Mouse (Mus musculus) megakaryocyte, adult 5-6 weeks (primary cell): Measurements from ENCODE around the gene Meaf6. TPM values are rescaled to one million over a fixed set of nuclear protein-coding genes. Genes with fewer than 3 reads are reported as not detected.
A peak's percentile ranks its signal among the peaks of the same experiment; 100 is the strongest.

Experiments used
- ATAC-seq: 2 replicates; pipeline ENCODE4 v1.8.0; 2016; ENCODE audit warnings: mild to moderate bottlenecking, inconsistent platforms; ENCODE audit not compliant: poor library complexity, severe bottlenecking
- total RNA-seq, 2 experiments: library from RNA; stranded (forward) in 1 of 2; stranded (reverse) in 1 of 2; fragments of 153-499, 151-499 nt in 1 of 2; fragments of 221-1000, 200-1000 nt in 1 of 2; gene quantifications; 2 replicates each; pipeline versions ENCODE4 v1.2.3 to v1.2.4; 2015 to 2017

The Meaf6 gene
- total RNA-seq, 2 experiments from 2014 or later: 40.2 to 49.1 TPM

DNA sequence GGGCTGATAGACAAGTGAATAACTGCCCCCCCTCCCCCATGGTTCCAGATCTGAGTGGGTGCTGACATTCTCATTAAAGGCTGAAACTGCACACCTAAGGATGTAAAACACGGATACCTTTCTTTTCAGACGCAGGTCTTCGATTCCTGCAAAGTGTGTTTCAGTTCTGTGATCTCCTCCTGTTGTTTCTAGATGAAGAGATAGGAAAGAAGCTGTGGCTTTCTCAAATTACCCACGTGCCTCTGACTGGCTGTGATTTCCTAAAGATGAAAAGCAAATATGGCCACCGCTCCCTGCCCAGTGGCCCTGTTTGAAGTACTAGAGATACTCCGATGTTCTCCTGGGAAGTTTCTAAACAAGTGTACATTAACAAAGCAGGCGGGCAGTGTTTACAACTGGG lies 53.4 kb downstream of the Meaf6 start:
- no peak for ATAC-seq

DNA sequence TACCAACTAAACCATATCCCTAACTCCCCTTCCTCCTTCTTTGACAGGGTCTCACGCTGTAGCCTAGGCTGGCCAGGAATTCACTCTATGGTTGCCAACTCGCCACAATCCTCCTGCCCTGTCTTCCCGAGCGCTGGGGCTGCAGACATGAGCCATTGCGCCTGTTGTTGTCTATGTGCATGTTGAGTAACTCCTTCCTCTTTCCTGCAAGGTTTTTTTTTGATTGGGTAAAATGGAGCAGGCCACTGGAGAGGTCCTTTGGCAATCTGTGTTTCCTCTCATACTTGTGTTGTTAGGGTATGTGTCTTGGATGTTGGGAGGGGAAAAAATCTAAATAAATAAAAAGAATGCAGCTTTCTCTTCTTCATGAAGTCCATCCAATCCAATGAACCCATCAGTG lies 59.3 kb downstream of the Meaf6 start:
- peak; percentile 51 for ATAC-seq

DNA sequence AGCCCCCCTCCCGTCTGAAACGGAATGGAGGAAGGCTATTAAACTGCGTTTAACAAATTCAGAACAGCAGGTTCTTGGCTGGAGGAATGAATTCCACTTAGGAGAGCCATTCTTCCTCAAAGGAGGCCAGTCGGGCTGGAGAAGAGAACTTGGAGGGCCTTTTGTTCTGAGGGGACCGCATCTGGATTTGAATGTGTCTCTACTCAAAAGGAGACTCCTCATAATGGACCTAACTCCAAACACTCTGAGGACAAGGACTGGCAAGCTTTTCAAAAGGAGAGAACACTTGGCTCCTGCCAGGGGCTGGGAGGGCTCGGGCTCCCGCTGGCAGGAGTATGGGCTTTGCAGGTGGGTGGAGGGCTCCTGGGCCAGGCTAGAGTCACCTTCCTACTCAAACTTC lies 59.7 kb downstream of the Meaf6 start:
- ATAC-seq: no peak

DNA sequence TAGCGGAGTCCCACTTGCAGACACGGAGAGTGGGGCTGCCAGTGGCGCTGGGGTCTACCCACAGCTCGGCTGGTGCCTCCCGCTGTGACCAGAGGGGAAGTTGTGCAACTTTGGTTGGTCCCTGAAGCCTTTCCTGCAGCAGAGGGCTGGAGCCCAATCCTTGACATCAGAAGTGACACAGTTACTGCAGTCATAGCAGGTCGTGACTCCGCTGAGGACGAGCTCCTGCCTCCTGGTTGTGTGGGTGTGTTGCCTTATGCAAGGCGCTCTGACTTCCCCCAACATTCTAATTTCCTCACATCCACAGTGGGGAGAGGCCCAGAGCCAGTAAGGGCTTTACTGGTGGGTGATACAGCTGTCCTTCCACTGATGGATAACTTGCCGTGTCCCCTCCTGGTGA lies 60.3 kb downstream of the Meaf6 start:
- peak; percentile 91 for ATAC-seq

DNA sequence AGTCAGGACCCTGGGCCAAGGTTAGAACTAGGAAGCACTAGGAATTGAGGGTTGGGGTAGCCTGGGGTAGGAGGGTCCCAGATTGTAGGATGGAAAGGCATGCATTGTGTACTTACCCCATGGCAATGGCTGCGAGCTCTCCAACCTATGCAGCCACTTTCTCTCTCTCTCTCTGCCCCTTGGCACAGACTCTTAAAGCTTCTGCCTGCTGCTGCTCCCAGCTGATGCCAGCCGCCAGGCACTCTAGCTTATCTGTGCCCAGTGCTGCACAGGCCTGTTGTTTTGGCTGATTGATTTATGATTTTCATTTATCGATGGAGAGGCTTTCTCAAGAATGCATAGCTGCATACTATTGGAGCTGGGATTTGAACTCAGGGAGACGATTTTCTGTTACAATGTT lies 63.0 kb downstream of the Meaf6 start:
- no peak for ATAC-seq

DNA sequence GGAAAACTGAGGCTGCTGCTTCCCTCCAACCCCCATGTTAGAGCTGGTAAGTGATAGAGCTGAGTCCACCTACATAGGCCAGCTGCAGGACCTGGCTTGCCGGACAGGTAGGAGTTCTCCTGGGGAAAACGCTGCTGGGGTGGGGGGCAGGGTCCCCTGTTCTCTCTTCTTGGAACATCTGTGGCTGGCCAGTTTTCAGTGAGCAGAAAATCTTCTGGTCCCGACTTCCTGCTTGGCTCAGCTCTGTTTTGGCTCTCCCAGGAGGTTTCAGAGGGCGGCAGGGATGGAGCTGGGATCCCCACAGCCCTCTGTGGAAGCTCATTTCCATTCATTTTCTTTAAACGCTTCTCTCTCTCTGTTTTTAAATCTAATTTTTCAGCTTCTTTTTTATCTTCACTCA lies 64.5 kb downstream of the Meaf6 start:
- ATAC-seq: no peak

DNA sequence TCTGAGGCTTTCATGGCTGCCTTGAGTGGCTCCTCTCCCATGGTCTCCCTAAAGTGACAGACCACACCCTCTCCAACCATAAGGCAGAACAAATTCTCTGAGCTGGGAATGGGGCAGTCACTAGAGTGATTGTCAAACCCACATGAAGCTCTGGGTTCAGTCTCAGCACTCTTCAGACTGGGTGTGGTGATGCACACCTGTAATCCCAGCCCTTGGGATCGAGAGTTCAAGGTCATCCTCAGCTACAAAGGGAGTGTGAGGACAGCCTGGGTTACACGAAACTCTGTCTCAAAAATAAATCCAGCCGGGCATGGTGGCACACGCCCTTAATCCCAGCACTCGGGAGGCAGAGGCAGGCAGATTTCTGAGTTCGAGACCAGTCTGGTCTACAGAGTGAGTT lies 67.5 kb downstream of the Meaf6 start:
- ATAC-seq: no peak

DNA sequence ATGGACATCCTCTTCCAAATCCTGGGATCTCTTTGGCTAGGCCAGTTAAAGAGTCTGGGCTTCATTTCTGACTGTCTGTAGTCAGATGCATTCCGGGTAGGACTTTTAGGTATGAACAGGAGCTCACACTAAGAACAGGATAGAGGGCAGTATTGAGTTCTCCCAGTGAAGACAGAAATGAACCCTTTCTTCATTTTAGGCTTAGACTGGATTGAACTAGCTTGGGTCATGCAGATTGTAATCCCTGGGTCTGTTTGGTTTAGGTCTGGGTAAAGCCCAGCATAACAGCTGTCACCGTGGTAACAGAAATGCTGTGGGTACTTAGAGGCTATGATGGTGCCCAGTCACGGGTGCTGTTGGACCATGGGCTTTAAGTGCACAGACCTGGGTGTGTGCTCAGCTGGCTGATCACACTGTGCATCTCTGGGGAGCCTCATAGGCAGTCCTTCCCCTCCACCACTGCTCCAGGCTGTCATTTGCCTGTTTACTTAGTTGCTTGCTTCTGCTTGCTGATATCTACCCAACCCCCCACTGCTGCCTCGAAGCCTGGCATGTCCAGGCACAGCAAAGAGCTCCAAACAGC lies 68.8 kb downstream of the Meaf6 start:
- ATAC-seq: no peak

DNA sequence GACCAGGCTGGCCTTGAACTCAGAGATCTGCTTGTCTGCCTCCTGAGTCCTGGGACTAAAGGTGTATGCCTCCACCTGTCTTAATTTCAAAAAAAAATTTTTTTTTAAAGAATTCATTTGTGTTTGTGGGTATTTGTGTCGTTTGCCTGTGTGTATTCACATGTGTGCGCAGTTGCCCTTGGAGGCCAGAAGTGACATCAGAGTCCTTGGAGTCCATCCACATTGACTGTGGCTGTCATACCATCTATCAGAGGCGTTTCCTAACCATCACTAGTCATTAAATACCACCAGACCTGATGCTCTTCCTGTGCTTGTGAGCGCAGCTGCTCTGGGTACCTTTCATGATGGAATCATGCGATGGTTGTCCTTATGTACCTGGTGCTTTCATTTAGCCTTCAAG lies 70.7 kb downstream of the Meaf6 start:
- no peak for ATAC-seq

DNA sequence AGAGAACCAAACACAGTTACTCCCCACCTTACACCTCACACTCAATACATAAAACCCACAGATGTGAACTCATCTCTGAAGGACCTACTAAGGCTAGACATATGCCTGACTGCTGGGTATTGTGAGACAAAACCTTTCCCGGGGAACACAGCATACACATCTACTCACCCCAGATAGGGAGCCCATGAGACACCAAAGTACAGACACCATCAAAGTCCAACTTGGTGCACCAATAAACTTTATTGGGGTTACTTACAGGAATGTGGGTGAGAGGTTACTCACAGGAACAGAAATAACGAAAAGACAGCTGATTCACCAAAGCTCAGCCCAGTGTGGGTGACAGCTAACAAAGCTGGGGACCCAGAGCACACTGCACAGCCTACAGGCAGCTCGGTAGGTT lies 72.4 kb downstream of the Meaf6 start:
- ATAC-seq: no peak

DNA sequence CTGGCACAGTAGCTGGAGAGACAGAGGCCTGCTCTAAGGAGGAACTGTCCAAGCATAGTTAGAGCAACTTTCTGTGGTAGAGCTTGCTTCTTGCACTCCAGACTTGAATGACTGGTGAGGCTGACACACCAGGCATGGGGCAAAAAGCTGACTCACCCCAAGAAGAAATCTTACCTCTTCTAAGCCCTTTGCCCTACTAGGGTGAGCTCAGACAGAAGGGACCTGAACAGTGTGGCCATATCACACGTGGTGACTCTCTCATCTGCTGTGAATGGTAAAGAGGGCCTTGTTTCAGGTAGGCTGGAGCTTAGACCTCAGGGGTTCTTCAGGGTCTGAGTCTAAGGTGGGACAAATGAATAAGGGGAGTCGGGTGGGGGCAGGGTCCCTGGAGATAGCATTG lies 73.1 kb downstream of the Meaf6 start:
- ATAC-seq: no peak

DNA sequence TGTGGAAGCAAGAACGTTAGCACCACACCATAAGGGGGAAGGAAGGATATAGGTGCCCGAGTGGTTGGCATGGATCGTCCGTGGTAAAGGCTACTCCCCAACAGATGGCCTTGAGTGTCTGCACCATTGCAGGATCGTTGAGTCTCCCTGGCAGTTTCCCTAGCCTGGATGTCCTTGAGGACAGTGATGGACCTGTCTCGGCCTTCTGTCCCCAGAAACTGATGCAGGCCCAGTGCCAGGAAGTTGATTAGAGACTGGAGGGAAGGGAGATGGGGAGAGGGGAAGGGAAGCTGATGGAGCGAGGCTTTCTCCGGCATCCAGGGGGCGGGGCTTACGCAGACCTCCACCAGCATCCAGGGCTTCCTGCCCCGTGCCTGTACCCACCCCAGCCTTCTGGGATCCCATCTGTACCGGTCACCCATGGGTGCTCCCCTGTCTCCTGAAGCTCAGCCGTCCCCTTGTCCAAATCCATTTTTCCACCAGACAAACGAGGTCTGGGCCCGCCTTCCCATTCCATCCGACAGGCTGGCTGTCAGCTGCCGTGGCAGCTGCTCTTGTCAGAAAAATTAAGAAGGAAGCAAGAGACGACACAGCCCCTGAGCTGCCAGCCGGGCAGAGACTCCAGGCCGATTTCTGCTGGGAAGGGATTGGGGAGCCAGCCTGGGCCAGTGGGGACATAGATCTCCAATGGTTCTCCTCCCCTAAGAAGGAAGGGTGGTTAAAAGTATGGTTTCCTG lies 73.8 kb downstream of the Meaf6 start:
- no peak for ATAC-seq

DNA sequence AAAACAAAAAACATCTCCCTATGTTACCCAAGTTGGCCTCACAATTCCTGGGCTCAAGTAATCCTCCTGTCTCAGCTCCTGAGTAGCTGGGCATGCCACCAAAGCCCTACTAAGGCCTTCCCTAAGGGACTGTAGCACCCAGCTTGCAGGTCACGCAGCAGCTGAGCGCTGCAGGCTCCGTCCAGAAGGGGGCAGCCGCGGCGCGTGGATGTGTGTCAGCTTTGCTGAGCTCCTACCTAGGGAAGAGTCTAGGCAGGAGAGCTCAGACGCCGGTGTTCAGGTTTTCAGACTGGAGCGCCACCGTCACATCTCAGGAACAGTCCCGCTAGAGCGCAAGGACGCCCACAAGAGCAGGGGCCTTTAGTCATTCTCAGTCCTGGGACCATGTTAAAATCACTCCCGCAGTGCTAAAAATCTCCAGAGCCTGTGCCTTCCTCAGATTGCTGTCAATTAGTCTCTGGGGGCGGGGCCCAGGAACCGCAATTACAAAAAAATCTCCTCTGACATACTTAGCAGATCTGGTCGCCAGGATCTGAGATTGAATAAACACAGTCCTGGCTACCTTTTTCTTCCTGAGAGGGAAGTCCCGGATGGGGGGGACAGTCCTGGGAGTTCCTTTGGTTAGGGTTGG lies 75.5 kb downstream of the Meaf6 start:
- peak; percentile 97 for ATAC-seq

DNA sequence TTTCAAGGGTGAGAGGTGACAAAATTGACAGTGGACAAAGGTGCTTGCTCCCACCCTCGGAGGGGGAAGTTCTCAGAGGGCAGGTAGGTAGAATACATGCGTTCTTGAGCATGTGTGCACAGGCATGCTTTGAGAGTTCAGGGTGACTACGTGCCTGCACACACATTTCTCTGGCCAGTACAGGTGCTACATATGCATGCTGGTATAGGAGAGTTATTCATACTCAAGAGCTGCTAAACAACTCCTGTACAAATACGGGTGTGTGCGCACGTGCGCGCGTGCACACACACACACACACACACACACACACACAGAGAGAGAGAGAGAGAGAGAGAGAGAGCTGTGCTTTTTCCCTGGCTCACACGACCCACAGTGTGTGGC lies 76.0 kb downstream of the Meaf6 start:
- ATAC-seq: no peak

DNA sequence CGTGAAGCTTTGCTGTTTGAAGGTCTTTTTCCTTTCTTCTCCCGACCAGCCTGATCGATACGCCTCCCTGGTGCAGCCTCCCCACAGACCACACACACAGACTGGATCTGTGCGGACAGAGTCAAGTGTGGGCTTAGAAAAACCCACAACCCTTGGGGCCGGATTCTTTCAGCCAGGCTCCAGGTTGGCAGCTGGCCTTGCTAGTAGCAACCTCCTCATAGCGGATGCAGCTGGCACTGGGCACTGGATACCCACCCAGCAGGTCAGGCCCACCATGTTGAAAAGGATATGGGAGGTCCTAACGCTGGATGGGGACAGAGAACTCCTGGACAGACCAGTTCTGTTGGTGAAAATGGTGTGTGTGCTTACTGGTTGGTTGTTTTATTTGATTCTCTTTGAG lies 76.5 kb downstream of the Meaf6 start:
- ATAC-seq: no peak

DNA sequence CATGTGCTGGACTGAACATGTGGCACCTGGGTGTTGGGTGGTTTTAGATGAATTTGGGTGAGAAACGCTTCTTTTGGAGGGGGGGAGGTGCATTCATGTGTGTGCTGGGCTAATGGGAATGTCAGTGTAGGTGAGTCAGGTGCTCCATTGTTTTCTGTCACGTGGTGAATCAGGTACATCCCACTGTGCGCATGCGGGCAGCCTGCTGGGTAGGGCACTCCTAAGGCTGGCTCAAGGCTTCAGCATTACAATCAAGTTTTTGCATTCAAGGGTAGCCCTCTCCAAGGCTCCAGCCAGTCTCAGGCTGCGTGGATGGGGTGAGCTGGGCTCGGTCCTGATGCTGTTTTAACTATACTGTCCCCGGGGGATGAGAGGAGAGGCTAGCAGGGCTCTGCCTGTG lies 77.8 kb downstream of the Meaf6 start:
- ATAC-seq: no peak

Other genes starting within 250 kb of the Meaf6 start
- gene Yrdc, start 234.5 kb upstream of the Meaf6 start, total RNA-seq (2015): 19.7 and 21.3 TPM in 2 replicates
- gene Yrdc, start 234.5 kb upstream of the Meaf6 start, total RNA-seq (2017): 19.1 and 48.6 TPM in 2 replicates
- gene 1110065P20Rik, start 233.9 kb upstream of the Meaf6 start, total RNA-seq (2015): 5.8 and 6.3 TPM in 2 replicates
- gene 1110065P20Rik, start 233.9 kb upstream of the Meaf6 start, total RNA-seq (2017): 1.6 and 1.7 TPM in 2 replicates
- 0.93 TPM in 1 of 2 replicates, not detected in the other for gene Maneal, start 223.0 kb upstream of the Meaf6 start, total RNA-seq (2015)
- gene Maneal, start 223.0 kb upstream of the Meaf6 start, total RNA-seq (2017): not detected in 2 replicates
- not detected in 2 replicates for gene Epha10, start 204.2 kb upstream of the Meaf6 start, total RNA-seq (2015)
- not detected in 2 replicates for gene Epha10, start 204.2 kb upstream of the Meaf6 start, total RNA-seq (2017)
- gene 9930104L06Rik, start 148.1 kb upstream of the Meaf6 start, total RNA-seq (2015): 2.4 and 4.0 TPM in 2 replicates
- gene 9930104L06Rik, start 148.1 kb upstream of the Meaf6 start, total RNA-seq (2017): 6.7 and 7.8 TPM in 2 replicates
- 109 and 126 TPM in 2 replicates for gene Cdca8, start 145.8 kb upstream of the Meaf6 start, total RNA-seq (2015)
- 116 and 152 TPM in 2 replicates for gene Cdca8, start 145.8 kb upstream of the Meaf6 start, total RNA-seq (2017)
- gene Rspo1, start 98.7 kb upstream of the Meaf6 start, total RNA-seq (2015): 9.5 and 11.9 TPM in 2 replicates
- gene Rspo1, start 98.7 kb upstream of the Meaf6 start, total RNA-seq (2017): 4.8 and 5.9 TPM in 2 replicates
- gene Gnl2, start 68.5 kb upstream of the Meaf6 start, total RNA-seq (2015): 30.6 and 36.1 TPM in 2 replicates
- gene Gnl2, start 68.5 kb upstream of the Meaf6 start, total RNA-seq (2017): 61.7 and 64.0 TPM in 2 replicates
- gene Dnali1, start 19.4 kb upstream of the Meaf6 start, total RNA-seq (2015): not detected in 2 replicates
- not detected in 2 replicates for gene Dnali1, start 19.4 kb upstream of the Meaf6 start, total RNA-seq (2017)
- 24.1 and 27.0 TPM in 2 replicates for gene Snip1, start 18.5 kb upstream of the Meaf6 start, total RNA-seq (2015)
- 23.2 and 27.0 TPM in 2 replicates for gene Snip1, start 18.5 kb upstream of the Meaf6 start, total RNA-seq (2017)
- gene Zc3h12a, start 42.7 kb downstream of the Meaf6 start, total RNA-seq (2015): 10.4 and 11.1 TPM in 2 replicates
- 3.9 and 5.9 TPM in 2 replicates for gene Zc3h12a, start 42.7 kb downstream of the Meaf6 start, total RNA-seq (2017)